Mouse (Mus musculus) forelimb bud, embryonic 11.5 days (tissue): ENCODE data around the gene Gm19426.
A peak's percentile ranks its signal among the peaks of the same experiment; 100 is the strongest.

Experiments
- DNase-seq: peaks from one replicate; pipeline ENCODE4 v3.0.0-alpha.2; 2012; ENCODE audit warnings: low read depth, low spot score

The Gm19426 gene

GRCm38 (mm10) chr2:84721182-84721581 is 22.3 kb downstream of the Gm19426 start:
- DNase-seq = no peak

DNA sequence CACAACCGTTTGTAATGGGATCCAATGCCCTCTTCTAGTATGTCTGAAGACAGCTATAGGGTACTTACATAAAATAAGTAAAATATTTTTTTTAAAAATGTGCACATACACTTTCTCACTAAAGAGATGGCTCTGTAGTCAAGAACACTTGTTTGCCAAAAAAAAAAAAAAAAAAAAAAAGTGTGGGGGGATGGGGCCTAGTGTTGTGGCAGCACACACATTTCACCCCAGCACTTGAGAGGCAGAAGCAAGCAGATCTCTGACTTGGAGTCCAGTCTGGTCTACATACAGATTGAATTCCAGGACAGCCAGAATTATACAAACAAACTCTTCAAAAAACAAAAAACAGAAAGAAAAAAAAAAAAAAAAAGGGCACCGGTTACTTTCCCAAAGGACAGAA is 22.7 kb downstream of the Gm19426 start:
- DNase-seq = no peak

DNA sequence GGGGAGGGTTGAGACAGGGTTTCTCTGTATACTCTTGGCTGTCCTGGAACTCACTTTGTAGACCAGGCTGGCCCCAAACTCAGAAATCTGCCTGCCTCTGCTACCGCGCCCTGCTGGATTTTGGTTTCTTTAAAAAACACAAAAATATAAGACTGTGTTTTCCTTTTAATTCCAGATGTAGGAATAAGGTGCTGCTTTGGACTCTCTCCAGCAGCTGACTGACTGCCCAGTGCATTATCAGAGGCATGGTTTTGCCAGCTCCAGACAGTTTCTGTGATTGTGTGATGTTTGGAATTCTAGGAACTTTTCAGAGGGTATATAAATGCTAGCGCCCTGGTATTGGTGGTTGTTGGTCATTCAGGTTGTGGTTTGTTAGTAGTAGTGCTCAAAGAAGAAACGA is 26.1 kb downstream of the Gm19426 start:
- DNase-seq = no peak

GRCm38 (mm10) chr2:84716423-84717355 is 26.8 kb downstream of the Gm19426 start:
- no peak for DNase-seq

GRCm38 (mm10) chr2:84715562-84716361 is 27.7 kb downstream of the Gm19426 start:
- DNase-seq = peak; percentile 97

DNA sequence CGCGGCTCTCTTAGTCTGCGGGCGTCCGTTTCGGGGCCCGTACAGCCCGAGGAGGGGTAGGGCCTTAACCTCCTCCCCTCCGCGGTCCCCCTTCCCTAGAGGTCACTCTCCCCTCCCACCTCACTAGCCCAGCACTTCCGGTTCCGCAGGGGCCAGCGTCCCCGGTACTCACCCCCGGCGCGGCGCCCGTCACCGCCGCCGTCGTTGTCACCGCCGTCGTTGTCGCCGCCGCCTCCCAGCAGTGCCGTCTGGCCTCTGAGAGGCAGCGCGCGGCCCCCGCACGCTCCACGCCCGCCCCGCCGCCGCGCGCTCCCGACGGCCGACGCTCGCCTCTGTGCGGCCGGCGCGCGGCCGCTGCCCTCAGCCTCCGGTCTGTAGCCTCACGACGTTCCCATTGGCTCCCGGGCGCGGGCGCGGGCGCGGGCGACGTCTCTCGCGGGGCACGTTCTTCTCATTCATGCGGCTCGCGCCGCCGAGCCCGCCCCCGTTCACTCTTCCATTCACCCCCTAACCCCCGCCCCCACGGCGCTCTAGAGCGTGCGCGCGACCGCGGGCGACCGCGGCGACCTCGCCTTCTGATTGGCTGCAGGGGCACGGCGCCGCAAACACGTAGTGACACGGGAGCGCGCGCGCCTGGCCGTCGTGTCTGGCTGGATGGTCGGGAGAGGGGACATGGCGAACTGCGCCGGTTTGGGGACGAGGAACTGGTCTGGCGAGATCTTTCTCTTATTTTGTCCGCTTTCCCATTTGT is 28.5 kb downstream of the Gm19426 start, which contains the start of gene Zdhhc5:
Zdhhc5 (minus strand) TSS at position 370 of the 751 bp plus-strand sequence.
- DNase-seq = peak; percentile 98

- DNase-seq = peak; percentile 8
Observed at GRCm38 (mm10) chr2:84714422-84714810, 29.0 kb downstream of the Gm19426 start.

GRCm38 (mm10) chr2:84711898-84712297 is 31.6 kb downstream of the Gm19426 start:
- no peak for DNase-seq

GRCm38 (mm10) chr2:84707523-84707922 is 35.9 kb downstream of the Gm19426 start:
- DNase-seq = no peak

GRCm38 (mm10) chr2:84705295-84705694 is 38.2 kb downstream of the Gm19426 start:
- no peak for DNase-seq

DNA sequence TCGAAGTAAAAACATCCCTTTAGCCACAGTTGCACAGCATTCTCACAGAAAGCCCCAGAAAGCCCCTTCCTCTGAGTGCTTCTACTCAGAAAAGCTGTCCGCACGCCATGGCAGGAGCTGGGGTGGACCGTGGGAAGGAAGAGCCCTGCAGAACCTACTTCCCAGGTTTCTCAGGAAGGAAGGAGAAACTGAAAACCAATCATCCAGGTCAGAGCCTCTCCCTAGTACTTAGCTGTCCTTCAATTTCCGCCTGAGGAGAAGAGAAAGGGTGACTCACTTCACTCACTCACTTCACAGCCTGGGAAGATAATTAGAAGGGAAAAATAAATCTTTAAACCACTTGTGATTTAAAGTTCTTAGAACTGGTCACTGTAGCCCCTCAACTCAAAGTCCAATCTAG is 39.1 kb downstream of the Gm19426 start:
- DNase-seq = no peak

DNA sequence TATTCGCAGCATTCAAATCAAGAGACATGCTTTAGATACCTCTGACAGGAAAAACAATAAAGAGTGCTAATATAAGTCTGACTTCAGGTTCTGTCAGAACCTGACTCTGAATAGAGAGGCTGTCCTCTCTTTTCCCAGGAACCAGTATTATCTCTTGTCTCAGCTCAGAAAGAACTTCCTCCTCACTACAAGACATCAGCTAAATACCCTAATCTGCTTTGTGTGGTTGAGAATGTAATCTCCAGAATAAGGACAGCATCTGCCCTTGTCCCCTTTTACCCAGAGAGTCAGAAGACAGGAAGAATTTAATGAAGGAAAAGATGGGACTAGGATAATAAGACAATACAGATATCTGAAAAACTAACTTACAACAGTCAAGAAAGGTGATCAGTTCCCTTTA is 40.0 kb downstream of the Gm19426 start:
- DNase-seq = no peak

GRCm38 (mm10) chr2:84695007-84695695 is 48.3 kb downstream of the Gm19426 start:
- DNase-seq = no peak
